22 mouse cellular contexts compared by ENCODE assay signal in genomic region chr1:75187914-75188483, GRCm38 (mm10). TPM values are rescaled to one million over a fixed set of nuclear protein-coding genes. Genes with fewer than 3 reads are reported as not detected.
DNase-seq lines count a peak whose midpoint lies in the region; ATAC-seq lines count a peak whose summit lies in the region.
"Had no signal": no experiment of that assay in that cellular context is flagged by ENCODE, and none has a peak within 500 bp of the region (broad histone marks: within the 10 kb centered on the region; RNA-seq: fewer than 3 reads in every experiment).

No protein-coding gene starts in this region.

- DNase-seq in liver, embryonic 11.5 days (ENCODE audit: low spot score), result no peak
- peak; percentile 92 for DNase-seq in MEL-GATA-1-ER (ENCODE audit: extremely low read depth, low read depth)
- no peak for DNase-seq in frontal cortex, postnatal 36 days (ENCODE audit: low spot score in 2 of 2)
- no peak for DNase-seq in thymus, postnatal 0 days (ENCODE audit: low spot score)
- DNase-seq in spleen, postnatal 36 days (ENCODE audit: low spot score in 2 of 2), result no peak
- DNase-seq: adrenal gland, adult 2 months; cerebellum, adult 18-20 months; cerebellum, postnatal 25 days; gastrocnemius, postnatal 10 days; heart, adult 2 months; kidney, adult 18-20 months; right cerebral cortex, postnatal 4 days had no signal

- no peak for ATAC-seq in liver, embryonic 12.5 days
- ATAC-seq in liver, embryonic 11.5 days (replicated peaks; ENCODE audit: low FRiP score), result no peak
- no peak for ATAC-seq in liver, embryonic 16.5 days (ENCODE audit: low read depth)
- peak; percentile 68 for ATAC-seq in monocyte, adult 5-6 weeks (replicated peaks; ENCODE audit: insufficient number of reproducible peaks, low FRiP score, low TSS enrichment, poor library complexity, severe bottlenecking)

- peaks cover 66% of the 10 kb centered on the region for H3K36me3 ChIP-seq in liver, embryonic 12.5 days
- peaks cover 22% of the 10 kb centered on the region for H3K36me3 ChIP-seq in liver, embryonic 11.5 days (ENCODE audit: control insufficient read depth, insufficient read depth, low read length)
- peaks cover 48% of the 10 kb centered on the region for H3K36me3 ChIP-seq in liver, embryonic 16.5 days (ENCODE audit: control insufficient read depth, insufficient read depth)

- WGBS in liver, embryonic 12.5 days (ENCODE audit: insufficient replicate concordance), result 24% methylated on average over 2 of the region's 2 CpGs
- 49% methylated on average over 2 of the region's 2 CpGs for WGBS in liver, embryonic 11.5 days
- 24% methylated on average over 2 of the region's 2 CpGs for WGBS in liver, embryonic 16.5 days (ENCODE audit: insufficient replicate concordance)

- H3K4me3 ChIP-seq in liver, embryonic 12.5 days, result no peak overlapping the region
- H3K4me3 ChIP-seq in liver, embryonic 11.5 days (ENCODE audit: low read depth, low read length), result no peak overlapping the region
- no peak overlapping the region for H3K4me3 ChIP-seq in liver, embryonic 16.5 days (ENCODE audit: low read depth, low read length)
- H3K4me3 ChIP-seq: forebrain, embryonic 10.5 days; heart, adult 2 months; heart, embryonic 15.5 days; limb, embryonic 12.5 days; lung, embryonic 15.5 days; midbrain, embryonic 10.5 days had no signal

- H3K4me2 ChIP-seq in liver, embryonic 12.5 days, result no peak overlapping the region
- H3K4me2 ChIP-seq in liver, embryonic 11.5 days, result no peak overlapping the region
- H3K4me2 ChIP-seq in liver, embryonic 16.5 days (ENCODE audit: low read depth, low read length), result no peak overlapping the region
- H3K4me2 ChIP-seq: heart, embryonic 15.5 days; limb, embryonic 12.5 days; lung, embryonic 15.5 days had no signal

- H3K27ac ChIP-seq in liver, embryonic 12.5 days, result peak overlapping the region; percentile 45; the same call in 1 of the 2 replicates
- no peak overlapping the region for H3K27ac ChIP-seq in liver, embryonic 11.5 days (ENCODE audit: low read depth, low read length)
- peak overlapping the region; percentile 37; the same call in 1 of the 2 replicates for H3K27ac ChIP-seq in liver, embryonic 16.5 days (ENCODE audit: low read length)
- H3K27ac ChIP-seq: forebrain, embryonic 10.5 days; heart, adult 2 months; heart, embryonic 15.5 days; kidney, postnatal 0 days; limb, embryonic 12.5 days; lung, embryonic 15.5 days; midbrain, embryonic 10.5 days; stomach, postnatal 0 days had no signal

- no peak overlapping the region for H3K9ac ChIP-seq in liver, embryonic 12.5 days
- no peak overlapping the region for H3K9ac ChIP-seq in liver, embryonic 11.5 days (ENCODE audit: low read depth, low read length)
- no peak overlapping the region for H3K9ac ChIP-seq in liver, embryonic 16.5 days (ENCODE audit: low read depth, low read length)
- H3K9ac ChIP-seq: heart, embryonic 15.5 days; limb, embryonic 12.5 days; lung, embryonic 15.5 days had no signal

- H3K9me3 ChIP-seq in liver, embryonic 12.5 days (replicated peaks), result no peaks in the 10 kb centered on the region
- H3K9me3 ChIP-seq in liver, embryonic 11.5 days (ENCODE audit: control insufficient read depth, low read length), result no peaks in the 10 kb centered on the region
- no peaks in the 10 kb centered on the region for H3K9me3 ChIP-seq in liver, embryonic 16.5 days (replicated peaks; ENCODE audit: control insufficient read depth, low read length)
- H3K9me3 ChIP-seq: forebrain, embryonic 10.5 days; heart, embryonic 15.5 days; limb, embryonic 12.5 days; lung, embryonic 15.5 days; midbrain, embryonic 10.5 days had no signal

- peaks cover 43% of the 10 kb centered on the region for H3K4me1 ChIP-seq in liver, embryonic 12.5 days
- H3K4me1 ChIP-seq in liver, embryonic 11.5 days (replicated peaks; ENCODE audit: control insufficient read depth, insufficient read depth, low read length), result peaks cover 10% of the 10 kb centered on the region; the same call in 1 of the 2 replicates
- H3K4me1 ChIP-seq in liver, embryonic 16.5 days (ENCODE audit: control insufficient read depth, low read depth, low read length), result peaks cover 29% of the 10 kb centered on the region

- no peaks in the 10 kb centered on the region for H3K27me3 ChIP-seq in liver, embryonic 12.5 days (replicated peaks)
- H3K27me3 ChIP-seq in liver, embryonic 11.5 days (replicated peaks; ENCODE audit: control insufficient read depth, insufficient read depth, low read length), result no peaks in the 10 kb centered on the region
- no peaks in the 10 kb centered on the region for H3K27me3 ChIP-seq in liver, embryonic 16.5 days (ENCODE audit: control insufficient read depth, insufficient read depth, low read depth, low read length)
- H3K27me3 ChIP-seq: heart, embryonic 15.5 days; limb, embryonic 12.5 days; lung, embryonic 15.5 days had no signal

RNA-seq across cellular contexts. Expression of gene Ankzf1, which starts 4.0 kb away (rescaled TPM):
- 13.4 and 14.5 TPM in 2 replicates for polyA plus RNA-seq in liver, embryonic 12.5 days (2016; fragmentation: Nextera tagmentation; extraction: Ambion mirVana)
- polyA plus RNA-seq in liver, embryonic 11.5 days (2014; fragmentation: Nextera tagmentation; extraction: Ambion mirVana), result 20.5 and 21.5 TPM in 2 replicates
- polyA plus RNA-seq in liver, embryonic 16.5 days (2015; fragmentation: Nextera tagmentation; extraction: Ambion mirVana), result 9.2 and 12.0 TPM in 2 replicates
- 23.7 to 43.4 TPM (median 31.6 TPM) in 3 replicates for total RNA-seq in monocyte, adult 5-6 weeks (2017)
- 16.0 and 17.7 TPM in 2 replicates for polyA plus RNA-seq in thymus, postnatal 0 days (2015; fragmentation: Nextera tagmentation; extraction: Ambion mirVana)

RNA-seq across cellular contexts. Expression of gene Atg9a, which starts 4.0 kb away (rescaled TPM):
- polyA plus RNA-seq in liver, embryonic 12.5 days (2016; fragmentation: Nextera tagmentation; extraction: Ambion mirVana), result 26.2 and 27.3 TPM in 2 replicates
- polyA plus RNA-seq in liver, embryonic 11.5 days (2014; fragmentation: Nextera tagmentation; extraction: Ambion mirVana), result 20.0 and 24.1 TPM in 2 replicates
- 26.5 and 28.5 TPM in 2 replicates for polyA plus RNA-seq in liver, embryonic 16.5 days (2015; fragmentation: Nextera tagmentation; extraction: Ambion mirVana)
- total RNA-seq in monocyte, adult 5-6 weeks (2017), result 14.6 to 21.0 TPM (median 20.4 TPM) in 3 replicates
- polyA plus RNA-seq in thymus, postnatal 0 days (2015; fragmentation: Nextera tagmentation; extraction: Ambion mirVana), result 12.7 and 14.3 TPM in 2 replicates

RNA-seq across cellular contexts. Expression of gene Abcb6, which starts 7.8 kb away (rescaled TPM):
- 82.0 and 86.2 TPM in 2 replicates for polyA plus RNA-seq in liver, embryonic 12.5 days (2016; fragmentation: Nextera tagmentation; extraction: Ambion mirVana)
- 70.5 and 74.1 TPM in 2 replicates for polyA plus RNA-seq in liver, embryonic 11.5 days (2014; fragmentation: Nextera tagmentation; extraction: Ambion mirVana)
- 55.5 and 56.5 TPM in 2 replicates for polyA plus RNA-seq in liver, embryonic 16.5 days (2015; fragmentation: Nextera tagmentation; extraction: Ambion mirVana)
- total RNA-seq in monocyte, adult 5-6 weeks (2017), result 0.96 to 3.0 TPM (median 1.8 TPM) in 3 replicates
- 9.4 and 11.4 TPM in 2 replicates for polyA plus RNA-seq in thymus, postnatal 0 days (2015; fragmentation: Nextera tagmentation; extraction: Ambion mirVana)

RNA-seq across cellular contexts. Expression of gene Zfand2b, which starts 19.6 kb away (rescaled TPM):
- 43.5 and 46.3 TPM in 2 replicates for polyA plus RNA-seq in liver, embryonic 12.5 days (2016; fragmentation: Nextera tagmentation; extraction: Ambion mirVana)
- 45.4 and 50.9 TPM in 2 replicates for polyA plus RNA-seq in liver, embryonic 11.5 days (2014; fragmentation: Nextera tagmentation; extraction: Ambion mirVana)
- 41.0 and 41.1 TPM in 2 replicates for polyA plus RNA-seq in liver, embryonic 16.5 days (2015; fragmentation: Nextera tagmentation; extraction: Ambion mirVana)
- total RNA-seq in monocyte, adult 5-6 weeks (2017), result 40.9 to 48.3 TPM (median 44.9 TPM) in 3 replicates
- 47.8 and 48.6 TPM in 2 replicates for polyA plus RNA-seq in thymus, postnatal 0 days (2015; fragmentation: Nextera tagmentation; extraction: Ambion mirVana)

RNA-seq across cellular contexts. Expression of gene Glb1l, which starts 22.6 kb away (rescaled TPM):
- 5.2 and 6.1 TPM in 2 replicates for polyA plus RNA-seq in liver, embryonic 12.5 days (2016; fragmentation: Nextera tagmentation; extraction: Ambion mirVana)
- polyA plus RNA-seq in liver, embryonic 11.5 days (2014; fragmentation: Nextera tagmentation; extraction: Ambion mirVana), result 8.0 and 9.1 TPM in 2 replicates
- 3.7 and 3.9 TPM in 2 replicates for polyA plus RNA-seq in liver, embryonic 16.5 days (2015; fragmentation: Nextera tagmentation; extraction: Ambion mirVana)
- total RNA-seq in monocyte, adult 5-6 weeks (2017), result 9.2 to 12.8 TPM (median 9.2 TPM) in 3 replicates
- 10.9 and 11.3 TPM in 2 replicates for polyA plus RNA-seq in thymus, postnatal 0 days (2015; fragmentation: Nextera tagmentation; extraction: Ambion mirVana)
